Mouse (Mus musculus): Measurements from ENCODE around the gene Arl4c. TPM values are rescaled to one million over a fixed set of nuclear protein-coding genes. Genes with fewer than 3 reads are reported as not detected.
"Not testable (repeated sequence)": the region's sequence is repeated elsewhere in the genome, so short reads cannot be mapped to it uniquely, and the experiment has no call there.

Arl4c gene
- polyA plus RNA-seq, 1 experiment from 2014 or later, result 17.4 TPM

- H3K36me3 ChIP-seq (ENCODE audit: control insufficient read depth, insufficient read depth, low read length), result no peaks in the 10 kb centered on the region
- ATAC-seq (peak; percentile 72), DNase-seq (ENCODE audit: low spot score) (peak; percentile 72)
- H3K4me3 ChIP-seq (ENCODE audit: low read depth, low read length), result no peak overlapping the region
- H3K9ac ChIP-seq (ENCODE audit: low read length), result no peak overlapping the region
- 39% methylated on average over 5 of the region's 5 CpGs for WGBS
- peaks cover 10% of the 10 kb centered on the region; the same call in 1 of the 2 replicates for H3K4me1 ChIP-seq (ENCODE audit: control insufficient read depth, insufficient read depth, low read length)
- H3K27me3 ChIP-seq (replicated peaks; ENCODE audit: control insufficient read depth, insufficient read depth, low read length), result no peaks in the 10 kb centered on the region
- H3K27ac ChIP-seq (ENCODE audit: low read depth, low read length), result no peak overlapping the region
- H3K9me3 ChIP-seq (replicated peaks; ENCODE audit: control insufficient read depth, low read length), result no peaks in the 10 kb centered on the region
- H3K4me2 ChIP-seq (ENCODE audit: low read length), result no peak overlapping the region
These were observed 58.7 kb downstream of the Arl4c start for GRCm38 (mm10) chr1:88643181-88643823.

GRCm38 (mm10) chr1:88642735-88643134 is 59.3 kb downstream of the Arl4c start:
- Histone ChIP-seq H3K4me3 (ENCODE audit: low read depth, low read length) (no peak overlapping the region), H3K9me3 (replicated peaks; ENCODE audit: control insufficient read depth, low read length) (no peaks in the 10 kb centered on the region), H3K9ac (ENCODE audit: low read length) (no peak overlapping the region), H3K27me3 (replicated peaks; ENCODE audit: control insufficient read depth, insufficient read depth, low read length) (no peaks in the 10 kb centered on the region), H3K27ac (ENCODE audit: low read depth, low read length) (no peak overlapping the region), H3K4me1 (ENCODE audit: control insufficient read depth, insufficient read depth, low read length) (peaks cover 10% of the 10 kb centered on the region; the same call in 1 of the 2 replicates), H3K36me3 (ENCODE audit: control insufficient read depth, insufficient read depth, low read length) (no peaks in the 10 kb centered on the region), H3K4me2 (ENCODE audit: low read length) (no peak overlapping the region)
- DNase-seq (ENCODE audit: low spot score) (no peak), ATAC-seq (no peak)
- WGBS, result 83% methylated on average over 4 of the region's 4 CpGs

- ATAC-seq, result no peak
- no peaks in the 10 kb centered on the region for H3K9me3 ChIP-seq (replicated peaks; ENCODE audit: control insufficient read depth, low read length)
- no peaks in the 10 kb centered on the region for H3K27me3 ChIP-seq (replicated peaks; ENCODE audit: control insufficient read depth, insufficient read depth, low read length)
- no peak overlapping the region for H3K9ac ChIP-seq (ENCODE audit: low read length)
- H3K4me1 ChIP-seq (ENCODE audit: control insufficient read depth, insufficient read depth, low read length), result peaks cover 10% of the 10 kb centered on the region; the same call in 1 of the 2 replicates
- no peak overlapping the region for H3K4me2 ChIP-seq (ENCODE audit: low read length)
- H3K27ac ChIP-seq (ENCODE audit: low read depth, low read length), result no peak overlapping the region
- no peak overlapping the region for H3K4me3 ChIP-seq (ENCODE audit: low read depth, low read length)
- DNase-seq (ENCODE audit: low spot score), result no peak
- H3K36me3 ChIP-seq (ENCODE audit: control insufficient read depth, insufficient read depth, low read length), result no peaks in the 10 kb centered on the region
- WGBS, result 63% methylated on average over 2 of the region's 2 CpGs
These were observed 60.3 kb downstream of the Arl4c start for GRCm38 (mm10) chr1:88641678-88642215.

GRCm38 (mm10) chr1:88641194-88641593 is 60.8 kb downstream of the Arl4c start:
- WGBS, result 98% methylated on average over 3 of the region's 3 CpGs
- no peak overlapping the region for H3K27ac ChIP-seq (ENCODE audit: low read depth, low read length)
- peaks cover 10% of the 10 kb centered on the region; the same call in 1 of the 2 replicates for H3K4me1 ChIP-seq (ENCODE audit: control insufficient read depth, insufficient read depth, low read length)
- no peaks in the 10 kb centered on the region for H3K27me3 ChIP-seq (replicated peaks; ENCODE audit: control insufficient read depth, insufficient read depth, low read length)
- DNase-seq (ENCODE audit: low spot score) (no peak), ATAC-seq (no peak)
- no peak overlapping the region for H3K4me2 ChIP-seq (ENCODE audit: low read length)
- H3K4me3 ChIP-seq (ENCODE audit: low read depth, low read length), result no peak overlapping the region
- no peaks in the 10 kb centered on the region for H3K9me3 ChIP-seq (replicated peaks; ENCODE audit: control insufficient read depth, low read length)
- no peaks in the 10 kb centered on the region for H3K36me3 ChIP-seq (ENCODE audit: control insufficient read depth, insufficient read depth, low read length)
- H3K9ac ChIP-seq (ENCODE audit: low read length), result no peak overlapping the region

GRCm38 (mm10) chr1:88639432-88640281 is 62.4 kb downstream of the Arl4c start:
- WGBS, result 40% methylated on average over 10 of the region's 10 CpGs
- Histone ChIP-seq H3K4me3 (ENCODE audit: low read depth, low read length) (no peak overlapping the region), H3K27me3 (replicated peaks; ENCODE audit: control insufficient read depth, insufficient read depth, low read length) (no peaks in the 10 kb centered on the region), H3K4me1 (ENCODE audit: control insufficient read depth, insufficient read depth, low read length) (peaks cover 10% of the 10 kb centered on the region; the same call in 1 of the 2 replicates), H3K36me3 (ENCODE audit: control insufficient read depth, insufficient read depth, low read length) (no peaks in the 10 kb centered on the region), H3K4me2 (ENCODE audit: low read length) (no peak overlapping the region), H3K9me3 (replicated peaks; ENCODE audit: control insufficient read depth, low read length) (no peaks in the 10 kb centered on the region), H3K9ac (ENCODE audit: low read length) (no peak overlapping the region), H3K27ac (ENCODE audit: low read depth, low read length) (no peak overlapping the region)
- ATAC-seq, result no peak
- no peak for DNase-seq (ENCODE audit: low spot score)

- no peak for ATAC-seq
- 63% methylated on average over 4 of the region's 4 CpGs for WGBS
These were observed 63.4 kb downstream of the Arl4c start for GRCm38 (mm10) chr1:88638622-88639021.

GRCm38 (mm10) chr1:88636579-88637161 is 65.4 kb downstream of the Arl4c start:
- DNase-seq (ENCODE audit: low spot score); H3K27ac ChIP-seq (ENCODE audit: low read depth, low read length); ATAC-seq; H3K9ac ChIP-seq (ENCODE audit: low read length); H3K9me3 ChIP-seq (replicated peaks; ENCODE audit: control insufficient read depth, low read length); H3K4me2 ChIP-seq (ENCODE audit: low read length); H3K27me3 ChIP-seq (replicated peaks; ENCODE audit: control insufficient read depth, insufficient read depth, low read length); H3K4me3 ChIP-seq (ENCODE audit: low read depth, low read length); H3K36me3 ChIP-seq (ENCODE audit: control insufficient read depth, insufficient read depth, low read length); H3K4me1 ChIP-seq (ENCODE audit: control insufficient read depth, insufficient read depth, low read length): not testable (repeated sequence)
- WGBS, result 80% methylated on average over 2 of the region's 2 CpGs

More at GRCm38 (mm10) chr1:88638622-88639021, 63.4 kb downstream of the Arl4c start:
- Histone ChIP-seq H3K36me3 (ENCODE audit: control insufficient read depth, insufficient read depth, low read length) (no peaks in the 10 kb centered on the region), H3K4me3 (ENCODE audit: low read depth, low read length) (no peak overlapping the region), H3K4me1 (ENCODE audit: control insufficient read depth, insufficient read depth, low read length) (peaks cover 10% of the 10 kb centered on the region; the same call in 1 of the 2 replicates), H3K9ac (ENCODE audit: low read length) (no peak overlapping the region), H3K27ac (ENCODE audit: low read depth, low read length) (no peak overlapping the region), H3K4me2 (ENCODE audit: low read length) (no peak overlapping the region), H3K27me3 (replicated peaks; ENCODE audit: control insufficient read depth, insufficient read depth, low read length) (no peaks in the 10 kb centered on the region), H3K9me3 (replicated peaks; ENCODE audit: control insufficient read depth, low read length) (no peaks in the 10 kb centered on the region)
- no peak for DNase-seq (ENCODE audit: low spot score)

- Histone ChIP-seq H3K27me3 (replicated peaks; ENCODE audit: control insufficient read depth, insufficient read depth, low read length) (no peaks in the 10 kb centered on the region), H3K9me3 (replicated peaks; ENCODE audit: control insufficient read depth, low read length) (no peaks in the 10 kb centered on the region), H3K4me3 (ENCODE audit: low read depth, low read length) (no peak overlapping the region), H3K4me2 (ENCODE audit: low read length) (no peak overlapping the region), H3K9ac (ENCODE audit: low read length) (no peak overlapping the region), H3K36me3 (ENCODE audit: control insufficient read depth, insufficient read depth, low read length) (no peaks in the 10 kb centered on the region), H3K4me1 (ENCODE audit: control insufficient read depth, insufficient read depth, low read length) (peaks cover 3% of the 10 kb centered on the region; the same call in 1 of the 2 replicates), H3K27ac (ENCODE audit: low read depth, low read length) (no peak overlapping the region)
- 93% methylated on average over 12 of the region's 12 CpGs for WGBS
- ATAC-seq, result no peak
- no peak for DNase-seq (ENCODE audit: low spot score)
These were observed 66.4 kb downstream of the Arl4c start for GRCm38 (mm10) chr1:88635659-88636058.

Data from forebrain, embryonic 14.5 days (tissue).